Mouse (Mus musculus): ENCODE data around the gene F2r.

GRCm38 (mm10) chr13:95647248-95647647, 29.0 kb upstream of the F2r start:
- no peak for TF ChIP-seq CTCF (IDR thresholded peaks at IDR 0.05; ENCODE audit: borderline replicate concordance, extremely low read depth, insufficient read depth, insufficient read length)
- TF ChIP-seq POLR2A (IDR thresholded peaks at IDR 0.05; ENCODE audit: borderline replicate concordance, extremely low read depth, insufficient read depth, insufficient read length, poor library complexity, severe bottlenecking): no peak
